Mouse (Mus musculus) adrenal gland, adult (tissue): Measurements from ENCODE around the gene Zc3hc1.
"Not testable (repeated sequence)": the region's sequence is repeated elsewhere in the genome, so short reads cannot be mapped to it uniquely, and the experiment has no call there.

ENCODE experiments used
- DNase-seq, 2 experiments: peaks; one replicate each; pipeline ENCODE4 v3.0.0; 2022 to 2023; ENCODE audit warnings: low spot score in 1 of 2; ENCODE audit not compliant: inconsistent age in 2 of 2

Gene Zc3hc1

GRCm38 (mm10) chr6:30390714-30391697 is at the start of gene Zc3hc1:
TSS of gene Zc3hc1 (minus strand) at chr6:30391028.
- peak; percentile 77 to 94 for DNase-seq

DNA sequence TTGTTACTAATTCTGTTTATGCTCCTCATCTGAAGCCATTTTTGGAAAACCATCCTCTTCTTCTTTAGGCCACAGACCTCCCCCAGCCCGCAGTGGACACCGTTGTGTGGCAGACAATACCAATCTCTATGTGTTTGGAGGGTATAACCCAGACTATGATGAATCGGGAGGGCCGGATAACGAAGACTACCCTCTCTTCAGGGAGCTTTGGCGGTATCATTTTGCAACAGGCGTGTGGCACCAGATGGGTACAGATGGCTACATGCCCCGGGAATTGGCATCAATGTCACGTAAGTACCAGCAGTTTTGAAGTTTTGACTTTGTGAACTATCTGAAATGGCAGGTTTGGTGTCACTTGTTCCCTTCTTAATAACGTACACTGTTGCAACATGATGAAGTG is 48.7 kb upstream of the Zc3hc1 start:
- no peak for DNase-seq

DNA sequence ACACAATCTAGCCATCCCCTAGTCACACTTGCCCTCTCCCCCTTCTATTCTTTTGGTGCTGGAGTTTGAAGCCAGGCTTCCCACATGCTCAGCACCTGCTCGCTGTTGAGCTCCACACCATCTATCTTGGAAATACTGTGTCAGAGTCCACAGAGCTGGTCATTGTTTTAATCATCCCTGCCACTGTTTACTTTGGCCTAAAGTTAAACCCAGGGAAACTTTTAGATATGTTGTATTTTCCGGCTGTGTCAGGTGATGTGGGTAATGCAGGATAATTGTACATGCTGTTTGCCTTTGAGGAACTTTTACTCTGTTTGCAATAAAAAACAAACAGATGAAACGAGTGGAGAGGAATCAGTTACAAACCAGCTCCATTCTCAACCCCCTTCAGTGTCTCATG is 46.2 kb upstream of the Zc3hc1 start:
- DNase-seq: no peak

DNA sequence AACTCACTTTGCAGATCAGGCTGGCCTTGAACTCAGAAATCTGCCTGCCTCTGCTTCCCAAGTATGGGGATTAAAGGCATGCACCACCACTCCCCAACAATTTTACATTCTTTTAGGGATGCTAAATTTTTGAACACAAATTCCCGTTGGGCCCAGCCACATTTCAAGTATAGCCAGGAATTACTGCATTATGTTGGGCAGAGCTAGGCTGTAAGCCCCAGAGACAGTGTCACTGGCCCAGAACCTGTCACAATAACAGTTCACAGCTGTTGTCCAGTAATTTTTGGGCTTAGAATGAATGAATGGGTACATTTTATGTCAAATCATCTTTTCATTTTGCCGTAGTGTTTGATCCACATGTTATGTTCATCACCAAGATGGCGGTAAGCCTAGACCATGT is 45.6 kb upstream of the Zc3hc1 start:
- DNase-seq: no peak

DNA sequence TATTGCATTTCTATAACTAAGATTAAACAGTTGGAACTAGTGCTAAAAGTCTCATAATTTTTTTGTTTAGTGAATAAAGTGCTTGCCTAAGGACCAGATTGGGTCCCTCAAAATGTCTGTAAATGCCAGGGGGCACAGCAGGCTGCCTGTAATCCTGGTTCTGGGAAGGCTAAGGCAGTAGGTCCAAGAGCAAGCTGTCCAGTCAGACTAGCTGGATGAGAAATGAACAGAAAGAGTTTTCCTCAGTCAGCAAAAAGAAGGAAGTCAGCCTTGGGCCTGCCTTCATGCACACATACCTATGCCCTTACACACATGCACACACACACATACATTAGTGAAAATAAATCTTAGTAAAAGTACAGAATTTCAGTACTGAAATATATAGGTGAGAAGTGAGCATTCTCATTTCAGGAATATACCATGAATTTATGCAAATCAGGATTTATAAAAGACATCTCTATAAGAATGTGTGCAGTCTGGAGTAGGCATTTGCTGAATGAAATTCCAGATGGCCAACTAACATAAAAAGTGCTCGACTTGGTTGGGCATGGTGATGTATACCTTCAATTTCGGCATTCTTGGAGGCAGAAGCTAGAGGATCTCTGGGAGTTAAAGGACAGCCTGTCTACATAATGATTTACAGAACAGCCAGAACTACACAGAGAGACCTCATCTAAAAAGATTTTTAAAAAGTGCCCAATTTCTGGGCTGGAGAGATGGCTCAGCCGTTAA is 41.8 kb upstream of the Zc3hc1 start:
- no peak for DNase-seq

- DNase-seq: no peak
Measured at GRCm38 (mm10) chr6:30416801-30417200, 26.0 kb upstream of the Zc3hc1 start.

DNA sequence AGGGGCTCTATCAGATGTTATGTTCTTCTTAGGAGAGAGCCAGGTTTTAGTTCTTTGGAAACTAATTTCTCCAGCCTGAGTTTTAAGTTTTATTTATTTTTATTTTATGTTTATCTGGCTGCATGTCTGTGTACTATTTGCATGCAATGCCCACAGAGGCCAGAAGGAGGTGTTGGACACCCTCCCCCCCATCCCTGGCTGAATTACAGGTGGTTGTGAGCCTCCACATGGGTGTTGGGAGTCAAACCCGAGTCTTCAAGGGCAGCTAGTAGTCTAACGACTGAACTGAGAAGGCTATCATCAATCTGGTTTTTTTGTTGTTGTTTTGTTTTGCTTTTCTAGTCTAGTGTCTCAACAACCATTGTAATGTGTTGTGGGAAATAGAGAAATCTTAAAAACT is 25.3 kb upstream of the Zc3hc1 start:
- DNase-seq: no peak

DNA sequence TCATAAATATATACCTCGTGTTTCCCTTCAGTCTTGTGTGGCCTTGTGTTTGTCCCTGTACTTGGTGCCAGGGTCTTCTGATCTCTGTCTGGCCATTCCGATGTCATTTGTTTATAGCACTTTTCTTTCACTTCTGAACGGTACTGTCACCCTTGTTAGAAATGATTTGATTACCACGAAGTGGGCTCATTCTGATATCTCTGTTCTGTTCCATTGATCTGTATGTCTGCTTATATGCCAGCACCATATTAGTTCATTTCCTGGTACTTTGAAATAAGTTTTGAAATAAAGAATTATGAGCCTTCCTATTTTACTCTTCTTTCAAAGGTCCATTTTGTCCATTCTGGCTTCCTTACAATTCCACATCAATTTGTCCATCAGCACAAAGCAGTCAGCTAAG is 20.5 kb upstream of the Zc3hc1 start:
- peak in 1 of 2 experiments; percentile 62 for DNase-seq

DNA sequence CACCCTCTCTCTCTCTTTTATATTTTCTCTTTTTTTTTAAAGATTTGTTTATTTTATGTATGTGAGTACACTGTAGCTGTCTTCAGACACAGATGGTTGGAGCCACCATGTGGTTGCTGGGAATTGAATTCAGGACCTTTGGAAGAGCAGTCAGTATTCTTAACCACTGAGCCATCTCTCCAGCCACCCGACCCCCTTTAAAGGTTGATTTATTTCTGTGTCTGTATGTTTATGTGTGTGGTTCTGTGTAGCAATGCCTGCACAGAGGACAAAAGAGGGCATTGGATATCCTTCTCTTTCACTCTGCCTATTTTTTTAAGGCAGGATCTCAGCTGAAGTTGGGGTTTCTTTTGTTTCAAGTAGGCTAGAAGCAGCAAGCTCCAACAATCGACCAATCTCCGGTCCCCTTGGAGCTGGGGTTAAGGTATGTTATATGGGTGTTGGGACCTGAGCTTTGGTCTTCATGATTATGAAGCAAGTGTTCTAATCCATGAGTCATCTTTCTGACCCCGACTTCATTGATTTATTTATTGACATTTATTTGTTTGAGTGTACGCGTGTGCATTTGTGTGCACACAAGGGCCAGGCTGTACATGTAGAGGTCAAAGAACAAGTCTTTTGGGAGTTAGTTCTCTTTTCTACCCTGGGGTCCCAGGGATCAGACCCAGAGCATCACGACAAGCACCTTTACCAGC is 18.7 kb upstream of the Zc3hc1 start:
- peak in 1 of 2 experiments; percentile 36 for DNase-seq

GRCm38 (mm10) chr6:30408276-30408675 is 17.4 kb upstream of the Zc3hc1 start:
- DNase-seq: no peak

- no peak for DNase-seq
Measured at GRCm38 (mm10) chr6:30404671-30405070, 13.8 kb upstream of the Zc3hc1 start.

- peak; percentile 64 to 91 for DNase-seq
Measured at GRCm38 (mm10) chr6:30403465-30403864, 12.6 kb upstream of the Zc3hc1 start.

DNA sequence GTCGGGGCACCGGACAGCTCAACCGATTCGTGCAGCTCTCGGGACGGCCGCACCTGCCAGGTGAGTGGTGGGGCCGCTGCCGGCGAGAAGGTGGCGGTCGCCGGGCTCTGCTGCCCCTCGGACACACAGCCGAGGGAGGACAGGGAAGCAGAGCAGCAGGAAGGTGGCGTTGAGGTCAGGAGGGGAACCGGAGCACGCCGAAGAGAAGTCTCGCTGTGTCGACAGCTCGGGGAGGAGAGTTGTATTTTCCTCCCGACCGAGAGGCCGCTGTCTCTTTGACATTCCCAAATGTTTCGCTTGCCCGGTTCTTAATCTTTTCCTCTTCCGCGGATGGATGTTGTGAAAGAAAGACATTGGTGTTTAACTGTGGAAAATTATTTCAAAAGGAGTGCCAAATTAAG is 11.3 kb upstream of the Zc3hc1 start:
- DNase-seq: no peak

GRCm38 (mm10) chr6:30401308-30402015 is 10.6 kb upstream of the Zc3hc1 start, which contains the start of gene Klhdc10:
TSS of gene Klhdc10 (plus strand) at chr6:30401868.
- peak; percentile 99 to 100 for DNase-seq

- DNase-seq: no peak
Measured at GRCm38 (mm10) chr6:30400716-30401115, 9.9 kb upstream of the Zc3hc1 start.

DNA sequence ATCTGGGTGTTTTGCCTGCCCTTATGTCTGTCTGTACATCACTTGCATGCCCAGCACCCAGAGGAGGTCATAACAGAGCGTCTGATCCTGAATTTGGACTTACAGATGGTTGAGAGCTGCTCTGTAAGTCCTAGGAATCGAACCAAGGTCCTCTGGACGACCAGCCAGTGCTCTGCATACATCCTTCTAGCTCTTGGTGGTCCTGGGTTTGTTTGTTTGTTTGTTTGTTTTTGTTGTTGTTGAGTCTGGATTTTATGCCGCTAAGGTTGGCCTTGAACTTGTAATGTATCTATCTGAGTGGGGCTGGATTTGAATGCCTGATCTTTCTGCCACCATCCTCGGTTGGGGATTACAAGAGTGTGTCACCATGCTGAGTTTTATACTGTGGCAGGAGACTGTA is 9.3 kb upstream of the Zc3hc1 start:
- DNase-seq: no peak

DNA sequence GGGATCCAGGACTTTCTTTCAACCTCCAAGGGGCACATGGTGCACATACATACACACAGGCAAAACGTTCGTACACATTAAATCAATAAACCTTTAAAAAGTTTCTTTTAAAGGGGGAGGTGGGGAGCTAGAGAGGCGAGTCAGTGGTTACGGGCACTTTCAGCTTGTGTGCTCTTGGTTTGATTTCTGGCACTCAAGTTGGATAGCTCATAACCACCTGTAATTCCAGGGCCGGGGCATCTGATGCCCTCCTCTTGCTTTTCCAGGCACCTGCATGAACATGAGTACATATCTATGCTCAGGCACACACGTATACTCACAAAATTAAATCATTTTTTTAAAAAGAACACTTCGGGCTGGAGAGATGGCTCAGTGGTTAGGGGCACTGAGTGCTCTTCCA is 1.2 kb upstream of the Zc3hc1 start:
- no peak for DNase-seq

GRCm38 (mm10) chr6:30390271-30390670 is 557 bp downstream of the Zc3hc1 start:
- DNase-seq: not testable (repeated sequence)

DNA sequence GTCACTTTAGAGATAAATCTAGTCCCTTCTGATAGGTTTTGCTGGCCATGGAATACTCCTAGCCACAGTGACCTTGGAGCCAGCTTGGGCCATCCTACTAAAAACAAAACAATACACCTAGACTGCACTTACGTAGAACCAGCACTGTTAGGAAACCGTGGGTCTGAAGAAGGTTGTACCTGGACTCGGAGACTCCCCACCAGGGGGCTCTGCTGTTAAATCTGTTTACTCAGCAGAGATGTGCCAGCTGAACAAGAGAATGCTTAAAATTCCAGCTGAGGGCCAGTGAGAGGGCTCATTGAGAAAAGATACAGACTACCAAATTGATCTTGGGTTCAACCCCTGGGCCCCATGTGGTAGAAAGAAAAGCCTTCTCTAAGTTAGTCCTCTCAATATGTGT is 9.7 kb downstream of the Zc3hc1 start:
- no peak for DNase-seq

GRCm38 (mm10) chr6:30375791-30376190 is 15.0 kb downstream of the Zc3hc1 start:
- peak in 1 of 2 experiments; percentile 58 for DNase-seq
